Mouse (Mus musculus) kidney, adult 2 months (tissue): ENCODE measurements around the gene Oit3.

Experiments used
- CTCF ChIP-seq: fragments of 200-500 bp; conservative IDR thresholded peaks from 2 replicates; pipeline ENCODE4 v1.5.1; 2011; ENCODE audit warnings: low read depth, mild to moderate bottlenecking, control low read depth, low read length, moderate library complexity, mixed read lengths; ENCODE audit not compliant: insufficient read depth, insufficient read length
- POLR2A ChIP-seq: fragments of 200-500 bp; IDR thresholded peaks from one replicate; pipeline ENCODE4 v1.6.1; 2011; ENCODE audit warnings: low read depth, low read length, control low read depth

DNA sequence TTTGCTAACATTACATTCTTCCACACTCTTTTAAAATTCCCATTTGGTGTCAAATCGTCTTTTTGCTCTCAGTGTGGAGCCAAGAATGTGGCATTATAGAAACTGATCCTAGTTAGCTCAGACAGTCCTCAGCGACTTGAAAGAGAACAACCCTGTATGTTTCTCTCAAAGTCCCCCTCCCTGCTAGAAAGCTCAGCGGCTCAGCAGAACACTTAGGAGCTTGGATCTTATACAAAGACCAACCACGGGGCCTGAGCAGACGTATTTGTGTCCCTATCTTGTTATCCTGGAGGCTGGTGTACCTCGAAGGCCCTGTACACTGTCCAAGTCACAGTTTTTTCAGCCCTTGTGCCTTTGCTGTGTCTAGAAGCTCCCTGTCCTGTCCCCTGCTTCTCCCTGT lies 1.4 kb downstream of the Oit3 start:
- no peak for TF ChIP-seq POLR2A
- TF ChIP-seq CTCF = no peak
